Mouse (Mus musculus): ENCODE data around the gene Adam11.

Adam11 gene

GRCm38 (mm10) chr11:102779824-102780223 lies 18.6 kb downstream of the Adam11 start:
- peak in 1 of 2 experiments; percentile 32 for DNase-seq

GRCm38 (mm10) chr11:102780271-102780985 lies 19.2 kb downstream of the Adam11 start:
- DNase-seq, result peak; percentile 71 to 80

- DNase-seq, result no peak
Measured at GRCm38 (mm10) chr11:102780986-102781351, 19.7 kb downstream of the Adam11 start.

GRCm38 (mm10) chr11:102781523-102781922 lies 20.3 kb downstream of the Adam11 start:
- no peak for DNase-seq

DNA sequence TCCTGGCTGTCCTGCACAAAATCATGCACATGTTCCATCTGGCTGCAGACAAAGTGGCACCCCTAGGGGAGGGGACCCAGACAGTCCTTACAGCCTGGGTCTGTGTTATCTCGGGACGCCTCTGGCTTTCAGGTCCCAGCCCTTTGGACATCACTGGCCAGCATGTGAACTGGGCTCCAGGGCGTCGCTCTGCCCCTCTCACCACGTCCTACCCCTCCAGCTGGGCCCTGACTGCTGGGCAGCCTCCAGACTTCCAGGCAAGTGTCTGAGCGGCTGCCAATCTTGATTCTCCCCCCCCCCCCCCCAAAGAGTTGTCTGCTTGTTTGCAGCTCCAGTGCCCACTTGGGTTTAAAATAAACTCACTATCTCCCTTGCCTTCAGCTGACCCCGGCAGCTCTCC lies 22.2 kb downstream of the Adam11 start:
- DNase-seq, result no peak

DNA sequence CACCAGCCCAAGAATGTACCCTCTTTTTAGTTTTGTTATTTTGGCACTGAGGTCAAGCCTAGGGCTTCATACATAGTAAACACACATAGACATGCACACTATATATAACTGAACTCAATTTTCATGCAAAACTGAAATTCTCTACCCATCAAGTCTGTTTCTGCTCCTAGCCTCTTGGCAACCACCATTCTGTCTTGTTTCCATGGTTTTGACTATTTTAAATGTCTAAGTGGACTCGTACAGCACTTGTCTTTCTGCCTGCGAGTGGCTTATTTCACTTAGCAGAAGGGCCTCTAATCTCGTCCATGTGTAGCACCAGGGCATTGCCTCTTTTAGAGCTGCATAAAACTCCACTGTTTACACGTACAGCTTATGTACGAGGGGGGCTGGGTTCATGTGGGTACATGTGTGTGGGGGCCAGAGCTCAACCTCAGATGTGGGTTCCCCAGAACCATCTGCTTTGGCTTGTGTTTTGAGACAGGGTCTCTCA lies 26.5 kb downstream of the Adam11 start:
- no peak for DNase-seq

- DNase-seq, result peak in 1 of 2 experiments; percentile 17
Measured at GRCm38 (mm10) chr11:102791682-102792445, 30.6 kb downstream of the Adam11 start.

DNA sequence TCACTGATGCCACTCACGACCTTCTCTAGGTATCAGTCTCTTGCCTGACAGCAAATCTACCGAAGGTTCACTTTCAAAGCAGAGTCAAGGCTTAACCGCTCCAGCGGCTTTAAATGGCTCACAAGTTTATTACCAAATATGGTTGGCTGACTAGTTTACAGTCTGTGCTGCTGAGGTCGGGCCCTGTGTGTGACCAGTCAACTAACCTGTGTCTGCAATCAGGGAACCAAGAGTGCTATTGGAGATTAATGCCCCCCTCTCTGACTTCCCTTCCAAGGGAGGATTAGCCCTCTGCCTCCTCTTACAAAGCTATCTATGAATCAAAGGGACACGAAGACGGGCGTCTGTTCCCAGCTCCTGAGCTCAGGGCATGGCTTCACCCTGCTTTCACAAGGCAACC lies 32.9 kb downstream of the Adam11 start:
- DNase-seq, result no peak

DNA sequence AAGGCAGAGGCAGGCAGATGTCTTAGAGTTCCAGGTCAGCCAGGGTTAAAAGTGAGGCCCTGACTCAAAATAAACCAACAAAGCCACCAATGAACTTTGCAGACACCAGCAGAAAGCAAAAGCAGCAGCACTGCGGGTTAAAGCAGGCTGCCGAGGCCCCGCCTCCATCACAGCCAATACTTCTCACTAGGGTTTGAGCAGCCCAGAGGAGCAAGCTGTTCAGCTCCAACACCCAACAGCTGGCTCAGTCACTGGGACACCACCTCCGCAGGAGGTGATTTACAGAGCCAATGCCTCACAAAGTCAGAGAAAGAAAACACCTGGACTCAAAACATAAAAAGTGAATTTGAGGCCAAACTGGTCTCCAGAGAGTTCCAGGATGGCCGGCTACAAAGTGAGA lies 42.2 kb downstream of the Adam11 start:
- DNase-seq, result no peak

GRCm38 (mm10) chr11:102808246-102808645 lies 47.0 kb downstream of the Adam11 start:
- DNase-seq, result no peak

- peak; percentile 33 to 50 for DNase-seq
Measured at GRCm38 (mm10) chr11:102810721-102811485, 49.7 kb downstream of the Adam11 start.

DNA sequence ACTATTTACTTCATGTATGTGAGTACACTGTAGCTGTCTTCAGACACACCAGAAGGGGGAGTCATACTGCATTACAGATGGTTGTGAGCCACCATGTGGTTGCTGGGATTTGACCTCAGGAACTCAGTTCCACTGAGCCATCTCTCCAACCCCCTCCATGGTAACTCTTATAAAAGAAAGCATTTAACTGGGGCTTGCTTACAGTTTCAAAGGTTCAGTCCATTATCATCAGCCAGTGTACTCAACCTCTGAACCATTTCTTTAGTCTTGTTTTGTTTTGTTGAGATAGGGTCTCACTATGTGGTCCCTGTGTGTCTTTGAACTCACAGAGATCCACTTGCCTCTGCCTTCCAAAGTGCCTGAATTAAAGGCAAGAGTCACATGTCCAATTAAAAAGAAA lies 53.6 kb downstream of the Adam11 start:
- no peak for DNase-seq

DNA sequence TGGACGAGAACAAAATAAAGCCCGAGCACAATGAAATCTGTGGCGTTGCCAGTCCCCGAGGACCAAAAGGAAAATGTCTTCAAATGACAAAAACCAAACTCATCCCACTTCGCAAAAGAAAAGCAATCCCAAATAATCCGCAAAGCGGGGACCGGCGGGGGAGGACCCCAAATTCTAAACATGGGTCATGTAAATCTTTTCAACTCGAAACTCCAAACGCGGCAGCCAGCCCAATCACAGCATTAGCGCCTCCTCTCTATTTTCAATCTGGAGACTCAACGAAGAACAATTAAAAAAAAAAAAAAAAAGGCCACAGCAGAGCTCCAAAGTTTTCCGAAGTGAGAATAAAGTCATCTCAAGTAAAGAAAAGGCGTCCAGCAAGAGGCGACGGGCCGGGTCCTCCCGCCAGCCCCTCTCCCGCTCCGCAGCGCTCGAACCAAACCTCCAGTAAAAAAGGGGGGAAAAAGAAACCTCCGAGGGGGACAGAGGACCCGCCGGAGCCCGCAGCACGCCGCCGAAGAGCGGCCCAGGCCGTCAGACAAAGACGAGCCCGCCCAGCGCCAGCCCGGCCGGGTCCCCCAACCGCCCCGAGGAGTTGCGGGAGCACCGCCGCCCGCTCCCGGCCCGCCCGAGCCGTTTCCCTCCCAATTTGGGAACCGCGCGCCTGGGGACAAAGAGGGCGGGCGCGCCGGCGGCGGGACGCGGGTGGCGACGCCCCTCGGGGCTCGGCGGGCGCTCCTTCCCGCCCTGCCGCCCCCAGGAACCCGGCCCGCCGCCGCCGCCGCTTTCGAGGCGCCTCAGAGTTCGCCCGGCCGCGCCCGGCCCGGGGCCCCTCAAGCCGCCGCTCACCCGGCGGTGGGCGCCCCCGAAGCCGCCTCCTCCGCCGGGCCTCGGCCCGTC lies 57.1 kb downstream of the Adam11 start:
- peak; percentile 13 to 16 for DNase-seq

- DNase-seq, result peak; percentile 38 to 54
Measured at GRCm38 (mm10) chr11:102819021-102819782, 58.0 kb downstream of the Adam11 start, which contains the start of gene Gjc1. TSS of gene Gjc1 (minus strand) at chr11:102819700.

DNA sequence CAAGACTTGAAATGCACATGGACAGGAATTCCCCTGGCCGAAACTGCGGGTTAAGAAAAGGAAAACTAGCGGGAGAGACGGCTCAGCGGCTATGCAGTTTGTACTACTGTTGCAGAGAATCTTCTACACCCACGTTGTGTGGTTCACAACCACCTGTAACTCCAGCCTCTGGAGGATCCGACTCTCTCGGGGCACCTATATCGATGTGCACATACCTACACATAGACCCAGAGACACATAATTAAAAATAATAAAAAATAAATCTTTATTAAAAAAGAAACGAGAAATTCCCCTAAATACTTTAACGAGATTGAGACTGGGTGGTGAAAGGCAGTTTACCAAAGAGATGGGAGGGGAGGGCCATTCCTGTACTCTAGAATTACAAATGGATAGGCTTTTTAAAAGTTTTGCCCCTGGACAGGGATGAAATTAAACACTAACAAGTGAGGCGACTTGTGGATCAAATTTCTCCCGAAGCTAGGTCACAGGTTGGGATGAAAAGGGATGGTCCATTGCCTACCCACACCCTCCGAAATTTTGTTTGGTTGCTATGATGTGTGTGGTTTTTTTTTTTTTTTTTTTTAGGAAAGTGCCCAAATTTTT lies 58.6 kb downstream of the Adam11 start:
- DNase-seq, result no peak

DNA sequence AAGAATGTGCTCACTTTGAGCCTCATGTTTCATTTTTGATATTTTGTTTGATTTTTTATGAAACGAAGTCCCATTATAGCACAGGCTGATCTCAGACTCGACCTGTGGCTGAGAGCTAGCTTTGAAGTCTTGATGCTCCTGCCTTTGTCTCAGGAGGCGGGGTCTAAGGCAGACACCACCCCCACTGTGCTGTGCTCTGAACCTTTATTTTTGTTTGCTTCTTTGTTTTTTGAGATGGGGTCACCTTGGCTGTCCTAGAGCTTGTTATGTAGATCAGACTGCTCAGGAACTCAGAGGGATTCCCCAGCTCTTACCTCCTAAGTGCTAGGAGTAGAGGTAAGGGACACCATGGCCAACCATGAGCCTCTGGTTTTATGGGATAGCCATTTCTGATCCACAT lies 59.2 kb downstream of the Adam11 start:
- DNase-seq, result no peak

DNA sequence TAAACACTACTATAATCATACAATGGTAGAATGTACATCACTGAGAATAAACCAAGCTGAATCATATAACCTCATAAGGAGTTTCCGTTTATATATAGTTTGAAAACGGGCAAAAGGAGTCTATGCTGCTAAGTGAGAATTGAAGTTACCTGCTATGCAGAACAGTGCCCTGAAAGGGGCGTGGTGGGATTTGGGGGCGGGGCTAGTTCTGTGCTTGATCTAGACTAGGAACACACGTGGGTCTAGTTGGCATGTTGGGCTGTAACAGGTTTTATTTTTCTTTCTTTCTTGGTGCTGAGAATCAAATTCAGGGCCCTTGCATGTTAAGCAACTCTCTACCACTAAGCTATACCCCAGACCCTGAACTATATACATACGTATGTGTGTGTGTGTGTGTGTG lies 60.0 kb downstream of the Adam11 start:
- no peak for DNase-seq

DNA sequence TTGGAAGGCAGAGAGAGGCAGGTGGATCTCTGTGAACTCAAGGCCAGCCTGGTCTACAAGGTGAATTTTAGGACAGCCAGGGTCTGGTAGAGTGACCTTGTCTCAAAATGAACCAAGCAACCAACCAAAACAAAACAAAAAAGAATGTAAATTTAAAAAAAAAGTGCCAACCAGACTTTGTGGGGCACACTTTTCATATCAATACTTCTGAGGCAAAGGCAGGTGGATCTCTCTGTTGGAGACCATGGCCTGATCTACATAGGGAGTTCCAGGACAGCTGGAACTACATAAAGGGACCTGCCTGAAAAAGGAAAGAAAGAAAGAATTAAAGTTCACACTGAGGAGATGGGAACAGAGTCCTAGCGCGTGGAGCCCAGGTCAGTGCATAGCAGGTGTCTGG lies 65.2 kb downstream of the Adam11 start:
- DNase-seq, result no peak

DNA sequence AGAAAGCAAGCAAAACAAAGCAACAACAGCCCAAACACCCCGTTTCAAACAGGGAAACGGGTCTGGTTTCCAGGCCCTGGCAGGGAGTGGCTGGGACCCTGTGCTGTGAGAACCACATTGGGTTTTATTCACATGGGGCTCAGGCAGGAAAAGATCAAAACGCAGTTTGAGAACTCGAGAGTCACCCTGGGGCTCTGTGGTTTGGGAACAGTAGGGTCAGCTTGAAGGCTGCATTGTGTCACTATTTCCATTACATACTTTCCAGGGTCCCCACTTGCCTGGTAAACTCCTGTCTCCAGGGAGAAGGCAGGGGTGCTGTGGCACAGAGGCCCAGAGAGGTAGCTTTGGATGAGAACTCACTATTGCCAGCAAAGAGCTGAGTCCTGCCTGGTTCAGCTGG lies 65.9 kb downstream of the Adam11 start:
- no peak for DNase-seq
